Mouse (Mus musculus) neural tube, embryonic 15.5 days (tissue): ENCODE results near the gene Hexim2. TPM values are rescaled to one million over a fixed set of nuclear protein-coding genes. Genes with fewer than 3 reads are reported as not detected.

Experiments
- ATAC-seq: fragments of 200-750 bp; cut with Nextera tagmentation; 2 replicates; pipeline ENCODE4 v1.8.0; 2017; ENCODE audit warnings: mild to moderate bottlenecking, moderate TSS enrichment, moderate library complexity; ENCODE audit not compliant: low FRiP score
- H3K27ac ChIP-seq: fragments of 300-500 bp; sonication (generic); replicated peaks from 2 replicates; pipeline ENCODE4 v1.5.1; 2015; ENCODE audit warnings: mild to moderate bottlenecking, inconsistent platforms
- H3K27me3 ChIP-seq: fragments of 300-500 bp; sonication (generic); replicated peaks from 2 replicates; pipeline ENCODE4 v1.6.1; 2015; ENCODE audit warnings: inconsistent platforms
- H3K36me3 ChIP-seq: fragments of 300-500 bp; sonication (generic); 2 replicates; pipeline ENCODE4 v1.6.1; 2015; ENCODE audit warnings: inconsistent platforms
- H3K4me1 ChIP-seq: fragments of 300-500 bp; sonication (generic); 2 replicates; pipeline ENCODE4 v1.6.1; 2015; ENCODE audit warnings: inconsistent platforms
- H3K4me2 ChIP-seq: fragments of 300-500 bp; sonication (generic); 2 replicates; pipeline ENCODE4 v1.6.1; 2015; ENCODE audit warnings: inconsistent platforms, mild to moderate bottlenecking, moderate library complexity
- H3K4me3 ChIP-seq: fragments of 300-500 bp; sonication (generic); replicated peaks from 2 replicates; pipeline ENCODE4 v1.5.1; 2015; ENCODE audit warnings: mild to moderate bottlenecking, inconsistent platforms
- H3K9ac ChIP-seq: fragments of 300-500 bp; sonication (generic); replicated peaks from 2 replicates; pipeline ENCODE4 v1.6.1; 2015; ENCODE audit warnings: mild to moderate bottlenecking, inconsistent platforms
- H3K9me3 ChIP-seq: fragments of 300-500 bp; sonication (generic); replicated peaks from 2 replicates; pipeline ENCODE4 v1.6.1; 2016; ENCODE audit warnings: inconsistent platforms
- whole genome bisulfite sequencing: fragments of 180-500 bp; shearing (Covaris S2); methylation state at CpG from one replicate; pipeline ENCODE4 v1.1.7; 2015; ENCODE audit warnings: mixed read lengths; 5-methylcytosine and 5-hydroxymethylcytosine counted together
- polyA plus RNA-seq: library from polyadenylated mRNA; unstranded; fragments of >200 nt; fragmentation: Nextera tagmentation; extraction: Ambion mirVana; gene quantifications from 2 replicates; pipeline ENCODE4 v1.2.1, GENCODE M21; 2015

The Hexim2 gene
- polyA plus RNA-seq, 1 experiment from 2014 or later = 28.4 TPM

GRCm38 (mm10) chr11:103101866-103102501 is 30.2 kb upstream of the Hexim2 start:
- H3K27ac ChIP-seq = no peak overlapping the region
- peak overlapping the region; percentile 92 for H3K4me2 ChIP-seq
- peak overlapping the region; percentile 52 for H3K4me3 ChIP-seq
- WGBS = 2% methylated on average over 30 of the region's 30 CpGs
- peak overlapping the region; percentile 44 for H3K9ac ChIP-seq
- ATAC-seq = peak; percentile 62
- H3K36me3 ChIP-seq = no peaks in the 10 kb centered on the region
- peaks cover 26% of the 10 kb centered on the region for H3K4me1 ChIP-seq
- H3K9me3 ChIP-seq = no peaks in the 10 kb centered on the region
- H3K27me3 ChIP-seq = peaks cover 50% of the 10 kb centered on the region

GRCm38 (mm10) chr11:103102725-103103349 is 29.4 kb upstream of the Hexim2 start:
- Histone ChIP-seq H3K27ac (0 out of 2 replicates have a peak overlapping the region, but pooled peaks have one; percentile 20), H3K9ac (0 out of 2 replicates have a peak overlapping the region, but pooled peaks have one; percentile 8), H3K4me2 (peak overlapping the region; percentile 92), H3K9me3 (no peaks in the 10 kb centered on the region), H3K4me3 (peak overlapping the region; percentile 52), H3K4me1 (peaks cover 26% of the 10 kb centered on the region), H3K27me3 (peaks cover 46% of the 10 kb centered on the region), H3K36me3 (no peaks in the 10 kb centered on the region)
- peak; percentile 68 for ATAC-seq
- WGBS = 1% methylated on average over 35 of the region's 35 CpGs

- H3K9ac ChIP-seq = no peak overlapping the region
- no peak for ATAC-seq
- no peak overlapping the region for H3K27ac ChIP-seq
- H3K36me3 ChIP-seq = no peaks in the 10 kb centered on the region
- WGBS = 64% methylated on average over 8 of the region's 8 CpGs
- peak overlapping the region; percentile 52; the same call in 1 of the 2 replicates for H3K4me3 ChIP-seq
- H3K4me2 ChIP-seq = peak overlapping the region; percentile 92
- no peaks in the 10 kb centered on the region for H3K9me3 ChIP-seq
- peaks cover 26% of the 10 kb centered on the region for H3K4me1 ChIP-seq
- peaks cover 42% of the 10 kb centered on the region for H3K27me3 ChIP-seq
These were observed 28.6 kb upstream of the Hexim2 start for GRCm38 (mm10) chr11:103103621-103104020.

GRCm38 (mm10) chr11:103104469-103104868 is 27.8 kb upstream of the Hexim2 start:
- H3K27me3 ChIP-seq = peaks cover 34% of the 10 kb centered on the region
- H3K4me1 ChIP-seq = peaks cover 26% of the 10 kb centered on the region
- H3K27ac ChIP-seq = no peak overlapping the region
- no peak overlapping the region for H3K9ac ChIP-seq
- H3K4me3 ChIP-seq = no peak overlapping the region
- H3K36me3 ChIP-seq = no peaks in the 10 kb centered on the region
- H3K4me2 ChIP-seq = no peak overlapping the region
- no peaks in the 10 kb centered on the region for H3K9me3 ChIP-seq
- ATAC-seq = no peak
- WGBS = 84% methylated on average over 7 of the region's 7 CpGs

- WGBS = 62% methylated on average over 14 of the region's 14 CpGs
- no peak for ATAC-seq
- Histone ChIP-seq H3K36me3 (no peaks in the 10 kb centered on the region), H3K9me3 (no peaks in the 10 kb centered on the region), H3K9ac (no peak overlapping the region), H3K4me1 (peaks cover 26% of the 10 kb centered on the region), H3K4me3 (no peak overlapping the region), H3K27me3 (peaks cover 26% of the 10 kb centered on the region), H3K4me2 (no peak overlapping the region), H3K27ac (no peak overlapping the region)
These were observed 27.0 kb upstream of the Hexim2 start for GRCm38 (mm10) chr11:103105180-103105725.

GRCm38 (mm10) chr11:103105810-103106209 is 26.4 kb upstream of the Hexim2 start:
- ATAC-seq = no peak
- Histone ChIP-seq H3K4me1 (peaks cover 25% of the 10 kb centered on the region), H3K9me3 (no peaks in the 10 kb centered on the region), H3K27ac (no peak overlapping the region), H3K9ac (no peak overlapping the region), H3K27me3 (peaks cover 24% of the 10 kb centered on the region), H3K36me3 (no peaks in the 10 kb centered on the region), H3K4me2 (no peak overlapping the region), H3K4me3 (no peak overlapping the region)
- WGBS = 85% methylated on average over 6 of the region's 6 CpGs

GRCm38 (mm10) chr11:103106386-103106785 is 25.8 kb upstream of the Hexim2 start:
- 77% methylated on average over 3 of the region's 4 CpGs for WGBS
- H3K27ac ChIP-seq = no peak overlapping the region
- peaks cover 24% of the 10 kb centered on the region for H3K27me3 ChIP-seq
- H3K9ac ChIP-seq = no peak overlapping the region
- H3K4me2 ChIP-seq = no peak overlapping the region
- H3K9me3 ChIP-seq = no peaks in the 10 kb centered on the region
- no peak overlapping the region for H3K4me3 ChIP-seq
- ATAC-seq = no peak
- H3K36me3 ChIP-seq = no peaks in the 10 kb centered on the region
- peaks cover 21% of the 10 kb centered on the region for H3K4me1 ChIP-seq

- Histone ChIP-seq H3K4me2 (peak overlapping the region; percentile 62), H3K9ac (no peak overlapping the region), H3K9me3 (no peaks in the 10 kb centered on the region), H3K4me1 (peaks cover 23% of the 10 kb centered on the region), H3K4me3 (no peak overlapping the region), H3K27ac (no peak overlapping the region), H3K36me3 (no peaks in the 10 kb centered on the region), H3K27me3 (peaks cover 33% of the 10 kb centered on the region)
- no peak for ATAC-seq
- WGBS = 20% methylated on average over 10 of the region's 10 CpGs
These were observed 20.9 kb upstream of the Hexim2 start for GRCm38 (mm10) chr11:103111301-103111700.

GRCm38 (mm10) chr11:103111881-103112551 is 20.2 kb upstream of the Hexim2 start:
- peak overlapping the region; percentile 32 for H3K4me3 ChIP-seq
- peaks cover 25% of the 10 kb centered on the region for H3K4me1 ChIP-seq
- H3K36me3 ChIP-seq = no peaks in the 10 kb centered on the region
- peaks cover 33% of the 10 kb centered on the region for H3K27me3 ChIP-seq
- WGBS = 2% methylated on average over 28 of the region's 28 CpGs
- H3K9me3 ChIP-seq = no peaks in the 10 kb centered on the region
- H3K27ac ChIP-seq = no peak overlapping the region
- ATAC-seq = no peak
- H3K4me2 ChIP-seq = peak overlapping the region; percentile 62
- peak overlapping the region; percentile 28 for H3K9ac ChIP-seq

GRCm38 (mm10) chr11:103112552-103112912 is 19.7 kb upstream of the Hexim2 start:
- H3K9ac ChIP-seq = peak overlapping the region; percentile 28; the same call in 1 of the 2 replicates
- peaks cover 30% of the 10 kb centered on the region for H3K4me1 ChIP-seq
- H3K4me3 ChIP-seq = peak overlapping the region; percentile 32
- H3K27me3 ChIP-seq = peaks cover 33% of the 10 kb centered on the region
- no peaks in the 10 kb centered on the region for H3K9me3 ChIP-seq
- peak overlapping the region; percentile 62 for H3K4me2 ChIP-seq
- WGBS = 13% methylated on average over 9 of the region's 9 CpGs
- no peak for ATAC-seq
- H3K27ac ChIP-seq = no peak overlapping the region
- H3K36me3 ChIP-seq = no peaks in the 10 kb centered on the region

- H3K4me3 ChIP-seq = no peak overlapping the region
- H3K9me3 ChIP-seq = no peaks in the 10 kb centered on the region
- H3K27me3 ChIP-seq = peaks cover 33% of the 10 kb centered on the region
- no peak overlapping the region for H3K27ac ChIP-seq
- 42% methylated on average over 12 of the region's 12 CpGs for WGBS
- peaks cover 34% of the 10 kb centered on the region for H3K4me1 ChIP-seq
- no peak overlapping the region for H3K9ac ChIP-seq
- no peak overlapping the region for H3K4me2 ChIP-seq
- ATAC-seq = no peak
- H3K36me3 ChIP-seq = no peaks in the 10 kb centered on the region
These were observed 19.2 kb upstream of the Hexim2 start for GRCm38 (mm10) chr11:103113005-103113404.
